ENCODE assay signal across 11 mouse cellular contexts in genomic region chr10:91881521-91882228, GRCm38 (mm10).
A peak's percentile ranks its signal among the peaks of the same experiment; 100 is the strongest.
DNase-seq lines count a peak whose midpoint lies in the region; ATAC-seq and TF ChIP-seq lines count a peak whose summit lies in the region.
"Had no signal": no experiment of that assay in that cellular context is flagged by ENCODE, and none has a peak within 500 bp of the region (broad histone marks: within the 10 kb centered on the region; RNA-seq: fewer than 3 reads in every experiment).

No protein-coding gene starts in this region.

- no peaks in the 10 kb centered on the region for H3K36me3 ChIP-seq in forebrain, embryonic 16.5 days (ENCODE audit: control insufficient read depth, insufficient read depth)
- no peaks in the 10 kb centered on the region for H3K36me3 ChIP-seq in kidney, embryonic 15.5 days
- no peaks in the 10 kb centered on the region for H3K36me3 ChIP-seq in midbrain, embryonic 15.5 days (replicated peaks)
- no peaks in the 10 kb centered on the region for H3K36me3 ChIP-seq in thymus, adult 2 months (ENCODE audit: control insufficient read depth, insufficient read depth, low read length)
- H3K36me3 ChIP-seq: liver, embryonic 13.5 days had no signal

- peaks cover 10% of the 10 kb centered on the region for H3K27me3 ChIP-seq in forebrain, embryonic 16.5 days (replicated peaks; ENCODE audit: control insufficient read depth, insufficient read depth, low read length)
- H3K27me3 ChIP-seq in kidney, embryonic 15.5 days = no peaks in the 10 kb centered on the region
- H3K27me3 ChIP-seq in midbrain, embryonic 15.5 days (replicated peaks) = no peaks in the 10 kb centered on the region
- no peaks in the 10 kb centered on the region for H3K27me3 ChIP-seq in thymus, adult 2 months (ENCODE audit: control insufficient read depth, insufficient read depth, low read length)
- H3K27me3 ChIP-seq: liver, embryonic 13.5 days had no signal

- TF ChIP-seq POLR2A in lung, adult 2 months (IDR thresholded peaks at IDR 0.05; ENCODE audit: borderline replicate concordance, extremely low read depth, low read depth, low read length) = no peak
- TF ChIP-seq POLR2A in thymus, adult 2 months (IDR thresholded peaks at IDR 0.05; ENCODE audit: control insufficient read depth, extremely low read depth, insufficient read depth, low read length, poor library complexity) = no peak

- H3K9me3 ChIP-seq in forebrain, embryonic 16.5 days (ENCODE audit: control insufficient read depth, low read length) = no peaks in the 10 kb centered on the region
- no peaks in the 10 kb centered on the region for H3K9me3 ChIP-seq in kidney, embryonic 15.5 days (replicated peaks)
- no peaks in the 10 kb centered on the region for H3K9me3 ChIP-seq in midbrain, embryonic 15.5 days
- H3K9me3 ChIP-seq: liver, embryonic 13.5 days had no signal

- 5% methylated on average over 9 of the region's 9 CpGs for WGBS in forebrain, embryonic 16.5 days
- WGBS in kidney, embryonic 15.5 days = 20% methylated on average over 9 of the region's 9 CpGs
- 7% methylated on average over 9 of the region's 9 CpGs for WGBS in midbrain, embryonic 15.5 days
- WGBS in lung, adult 2 months = 55% methylated on average over 9 of the region's 9 CpGs
- WGBS in thymus, adult 2 months = 76% methylated on average over 9 of the region's 9 CpGs

- peaks cover 11% of the 10 kb centered on the region for H3K4me1 ChIP-seq in forebrain, embryonic 16.5 days (replicated peaks; ENCODE audit: control insufficient read depth, insufficient read depth, low read length)
- peaks cover 12% of the 10 kb centered on the region for H3K4me1 ChIP-seq in kidney, embryonic 15.5 days
- peaks cover 9% of the 10 kb centered on the region for H3K4me1 ChIP-seq in midbrain, embryonic 15.5 days
- H3K4me1 ChIP-seq in lung, adult 2 months (ENCODE audit: control insufficient read depth, insufficient read depth, low read length) = no peaks in the 10 kb centered on the region
- no peaks in the 10 kb centered on the region for H3K4me1 ChIP-seq in thymus, adult 2 months (replicated peaks; ENCODE audit: control insufficient read depth, insufficient read depth, low read length)
- H3K4me1 ChIP-seq: liver, embryonic 13.5 days had no signal

- DNase-seq in embryo, embryonic 10 days (ENCODE audit: low spot score) = peak; percentile 24
- DNase-seq in embryo, embryonic 9.5 days (ENCODE audit: extremely low spot score) = no peak
- DNase-seq in lung, adult 2 months = no peak
- no peak for DNase-seq in thymus, adult 2 months
- no peak for DNase-seq in gastrocnemius, postnatal 25 days
- DNase-seq: cerebellum, adult 11 months; heart, adult 11 months; liver, embryonic 13.5 days had no signal

- no peak overlapping the region for H3K27ac ChIP-seq in forebrain, embryonic 16.5 days (ENCODE audit: low read length)
- H3K27ac ChIP-seq in kidney, embryonic 15.5 days = peak overlapping the region; percentile 66
- peak overlapping the region; percentile 62 for H3K27ac ChIP-seq in midbrain, embryonic 15.5 days
- H3K27ac ChIP-seq in thymus, adult 2 months (ENCODE audit: control insufficient read depth, insufficient read depth, low read length) = no peak overlapping the region
- H3K27ac ChIP-seq: liver, embryonic 13.5 days had no signal

- no peak for TF ChIP-seq CTCF in lung, adult 2 months (IDR thresholded peaks at IDR 0.05; ENCODE audit: insufficient read depth, low read length)
- no peak for TF ChIP-seq CTCF in thymus, adult 2 months (IDR thresholded peaks at IDR 0.05; ENCODE audit: borderline replicate concordance, control insufficient read depth, extremely low read depth, insufficient read depth, low read length, poor library complexity)

- ATAC-seq in forebrain, embryonic 16.5 days = peak; percentile 93
- ATAC-seq in kidney, embryonic 15.5 days (replicated peaks; ENCODE audit: low FRiP score) = peak; percentile 92
- peak; percentile 62; the same call in 1 of the 2 replicates for ATAC-seq in midbrain, embryonic 15.5 days (replicated peaks)

- no peak overlapping the region for H3K9ac ChIP-seq in forebrain, embryonic 16.5 days (replicated peaks; ENCODE audit: low read depth, low read length)
- no peak overlapping the region for H3K9ac ChIP-seq in kidney, embryonic 15.5 days
- H3K9ac ChIP-seq in midbrain, embryonic 15.5 days = no peak overlapping the region
- H3K9ac ChIP-seq: liver, embryonic 13.5 days had no signal

- H3K4me3 ChIP-seq in forebrain, embryonic 16.5 days (replicated peaks; ENCODE audit: low read length) = no peak overlapping the region
- H3K4me3 ChIP-seq in kidney, embryonic 15.5 days (replicated peaks) = no peak overlapping the region
- no peak overlapping the region for H3K4me3 ChIP-seq in midbrain, embryonic 15.5 days
- no peak overlapping the region for H3K4me3 ChIP-seq in lung, adult 2 months (replicated peaks; ENCODE audit: extremely low read depth, low read depth, low read length)
- H3K4me3 ChIP-seq in thymus, adult 2 months (ENCODE audit: control insufficient read depth, insufficient read depth, low read length) = no peak overlapping the region
- H3K4me3 ChIP-seq: liver, embryonic 13.5 days had no signal

- H3K4me2 ChIP-seq in forebrain, embryonic 16.5 days (ENCODE audit: low read length) = no peak overlapping the region
- H3K4me2 ChIP-seq in kidney, embryonic 15.5 days = no peak overlapping the region
- H3K4me2 ChIP-seq in midbrain, embryonic 15.5 days = no peak overlapping the region
- H3K4me2 ChIP-seq: liver, embryonic 13.5 days had no signal

Comparison
In these comparisons a context has a peak if more than half of its experiments do, and no peak if none do; other contexts are left out.
1. H3K27ac ChIP-seq: peak in kidney, embryonic 15.5 days (single experiment) and midbrain, embryonic 15.5 days (single experiment); none in forebrain, embryonic 16.5 days (single experiment) and thymus, adult 2 months (single experiment).
2. Peak in every context shown above with its lines, with median percentiles within 50 percentile points of each other: ATAC-seq.